Mouse (Mus musculus) heart, adult 8-10 months (tissue): ENCODE results near the gene Tmem218. TPM values are rescaled to one million over a fixed set of nuclear protein-coding genes. Genes with fewer than 3 reads are reported as not detected.

Experiments
- DNase-seq: peaks from one replicate; pipeline ENCODE4 v3.0.0; 2022; ENCODE audit warnings: low spot score
- total RNA-seq, 4 experiments: library from RNA; stranded (reverse); gene quantifications; 2 replicates each; pipeline ENCODE4 v1.2.4; 2022

The Tmem218 gene
- total RNA-seq, result 1 to 10 TPM; 7.5 to 8.7 (median 8.2) TPM

- peak; percentile 98 for DNase-seq
These were observed at the start of gene Tmem218 for GRCm38 (mm10) chr9:37207929-37208411. Tmem218 (plus strand) TSS chr9:37208223.

GRCm38 (mm10) chr9:37160686-37161085, 47.3 kb upstream of the Tmem218 start:
- DNase-seq, result no peak

- DNase-seq, result no peak
These were observed 41.1 kb upstream of the Tmem218 start for GRCm38 (mm10) chr9:37166899-37167298.

GRCm38 (mm10) chr9:37173376-37173775, 34.6 kb upstream of the Tmem218 start:
- no peak for DNase-seq

GRCm38 (mm10) chr9:37176002-37176401, 32.0 kb upstream of the Tmem218 start:
- peak; percentile 3 for DNase-seq

GRCm38 (mm10) chr9:37177107-37177506, 30.9 kb upstream of the Tmem218 start:
- DNase-seq, result peak; percentile 20

- no peak for DNase-seq
These were observed 30.5 kb upstream of the Tmem218 start for GRCm38 (mm10) chr9:37177551-37177950.

GRCm38 (mm10) chr9:37178911-37179310, 29.1 kb upstream of the Tmem218 start:
- DNase-seq, result no peak

GRCm38 (mm10) chr9:37179596-37179995, 28.4 kb upstream of the Tmem218 start:
- no peak for DNase-seq

GRCm38 (mm10) chr9:37181596-37181995, 26.4 kb upstream of the Tmem218 start:
- no peak for DNase-seq

- DNase-seq, result no peak
These were observed 24.8 kb upstream of the Tmem218 start for GRCm38 (mm10) chr9:37183176-37183575.

- DNase-seq, result no peak
These were observed 20.6 kb upstream of the Tmem218 start for GRCm38 (mm10) chr9:37187407-37187806.

GRCm38 (mm10) chr9:37188024-37188423, 20.0 kb upstream of the Tmem218 start:
- DNase-seq, result no peak

GRCm38 (mm10) chr9:37197067-37197466, 11.0 kb upstream of the Tmem218 start:
- DNase-seq, result no peak

GRCm38 (mm10) chr9:37200414-37200813, 7.6 kb upstream of the Tmem218 start:
- no peak for DNase-seq

GRCm38 (mm10) chr9:37203884-37204283, 4.1 kb upstream of the Tmem218 start:
- DNase-seq, result no peak

- no peak for DNase-seq
These were observed 5.2 kb downstream of the Tmem218 start for GRCm38 (mm10) chr9:37213060-37213738.

- DNase-seq, result no peak
These were observed 6.5 kb downstream of the Tmem218 start for GRCm38 (mm10) chr9:37214327-37215060.

- DNase-seq, result no peak
These were observed 12.7 kb downstream of the Tmem218 start for GRCm38 (mm10) chr9:37220755-37221154.

- DNase-seq, result no peak
These were observed 17.6 kb downstream of the Tmem218 start for GRCm38 (mm10) chr9:37225581-37225980.

- peak; percentile 67 for DNase-seq
These were observed 21.9 kb downstream of the Tmem218 start for GRCm38 (mm10) chr9:37229880-37230325.

- DNase-seq, result no peak
These were observed 22.6 kb downstream of the Tmem218 start for GRCm38 (mm10) chr9:37230486-37231195.
